Mouse (Mus musculus) splenic B cell, adult 2 months (primary cell): ENCODE measurements around the gene Trcg1.
"Not testable (repeated sequence)": the region's sequence is repeated elsewhere in the genome, so short reads cannot be mapped to it uniquely, and the experiment has no call there.

Experiments
- DNase-seq: peaks from one replicate; pipeline ENCODE4 v3.0.0-alpha.2; 2011; ENCODE audit warnings: low read depth, low spot score
- H3K27me3 ChIP-seq: 2 replicates; pipeline ENCODE4 v1.6.1; 2012; ENCODE audit warnings: mild to moderate bottlenecking, low read length, moderate library complexity, mixed read lengths; ENCODE audit not compliant: control insufficient read depth, poor library complexity, insufficient read depth, severe bottlenecking
- H3K36me3 ChIP-seq: 2 replicates; pipeline ENCODE4 v1.6.1; 2012; ENCODE audit warnings: mild to moderate bottlenecking, low read length, moderate library complexity, mixed read lengths; ENCODE audit not compliant: control insufficient read depth, poor library complexity, insufficient read depth, severe bottlenecking

Trcg1 gene

DNA sequence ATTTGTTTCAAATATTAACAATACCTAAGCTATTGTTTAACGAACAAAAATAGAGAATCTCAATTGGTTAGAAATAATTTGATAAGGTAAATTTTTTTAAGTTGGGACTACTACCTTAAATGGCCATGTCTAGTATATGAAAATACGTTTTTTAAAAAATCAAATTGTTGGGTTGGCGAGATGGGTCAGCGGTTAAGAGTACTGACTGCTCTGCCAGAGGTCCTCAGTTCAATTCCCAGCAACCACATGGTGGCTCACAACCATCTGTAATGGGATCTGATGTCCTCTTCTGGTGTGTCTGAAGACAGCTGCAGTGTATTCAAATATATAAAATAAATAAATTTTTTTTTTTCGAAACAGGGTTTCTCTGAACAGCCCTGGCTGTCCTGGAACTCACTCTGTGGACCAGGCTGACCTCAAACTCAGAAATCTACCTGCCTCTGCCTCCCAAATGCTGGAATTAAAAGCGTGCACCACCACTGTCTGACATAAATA lies 9.7 kb upstream of the Trcg1 start:
- not testable (repeated sequence) for H3K27me3 ChIP-seq, DNase-seq, H3K36me3 ChIP-seq

DNA sequence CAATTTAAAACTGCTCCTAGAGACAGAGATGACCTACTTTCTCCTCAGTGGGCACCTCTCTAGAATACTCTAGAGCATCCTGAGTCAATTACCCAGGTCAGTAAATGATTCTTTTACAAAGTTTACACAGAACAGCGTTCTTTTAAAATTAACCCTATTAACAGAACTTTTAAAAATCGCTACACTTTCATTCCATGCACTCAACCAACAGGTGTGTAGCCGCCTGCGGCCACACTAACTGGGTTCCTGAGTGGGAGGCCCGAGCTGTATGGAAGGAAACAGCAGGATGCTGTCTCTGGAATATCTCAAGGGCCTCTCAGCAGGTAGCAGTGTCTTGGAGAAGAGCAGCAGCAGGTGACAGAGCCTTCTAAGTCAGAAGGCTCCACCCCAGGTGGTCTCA lies 9.2 kb upstream of the Trcg1 start:
- DNase-seq = no peak
- H3K27me3 ChIP-seq = no peaks in the 10 kb centered on the region
- H3K36me3 ChIP-seq = no peaks in the 10 kb centered on the region

DNA sequence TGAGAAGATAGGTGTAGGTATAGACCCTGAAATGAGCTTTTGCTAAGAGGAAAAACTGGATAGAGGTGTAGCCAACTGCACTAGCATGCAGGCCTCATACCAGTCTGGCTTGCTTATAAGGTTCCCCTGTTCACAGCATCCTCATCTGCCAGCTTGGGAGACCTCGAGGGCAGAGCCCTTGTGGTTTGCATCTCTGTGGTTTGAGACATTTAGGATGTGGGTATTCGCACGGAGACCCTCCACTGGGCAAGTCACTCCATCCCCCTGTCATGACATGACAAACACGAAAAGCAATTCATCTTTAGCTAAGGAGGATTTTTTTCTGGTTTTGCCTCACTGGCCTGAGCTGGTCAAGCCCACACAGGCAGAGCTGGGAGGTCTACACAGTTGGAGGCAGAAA lies 8.2 kb upstream of the Trcg1 start:
- DNase-seq = no peak
- H3K36me3 ChIP-seq = no peaks in the 10 kb centered on the region

DNA sequence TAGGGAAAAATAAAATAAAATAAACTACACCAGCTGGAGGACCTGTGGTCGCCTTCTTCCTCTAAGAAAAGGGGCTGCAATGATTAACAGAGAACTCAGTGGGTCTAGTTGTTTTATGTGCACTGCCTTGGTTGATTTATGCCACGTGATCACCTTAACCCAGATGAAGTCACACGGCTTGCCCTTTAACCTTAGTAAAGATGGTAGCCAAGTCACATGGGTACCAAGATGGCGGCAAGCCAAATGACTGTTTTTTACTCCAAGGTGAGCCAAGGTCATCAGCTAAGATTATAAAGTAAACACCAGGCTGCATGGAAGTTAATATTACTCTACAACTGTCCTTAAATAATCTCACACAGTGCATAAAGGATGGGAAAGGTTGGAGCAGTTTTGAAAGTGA lies 6.6 kb upstream of the Trcg1 start:
- H3K27me3 ChIP-seq = no peaks in the 10 kb centered on the region
- no peak for DNase-seq

More for the DNA sequence above, 8.2 kb upstream of the Trcg1 start:
- no peaks in the 10 kb centered on the region for H3K27me3 ChIP-seq

DNA sequence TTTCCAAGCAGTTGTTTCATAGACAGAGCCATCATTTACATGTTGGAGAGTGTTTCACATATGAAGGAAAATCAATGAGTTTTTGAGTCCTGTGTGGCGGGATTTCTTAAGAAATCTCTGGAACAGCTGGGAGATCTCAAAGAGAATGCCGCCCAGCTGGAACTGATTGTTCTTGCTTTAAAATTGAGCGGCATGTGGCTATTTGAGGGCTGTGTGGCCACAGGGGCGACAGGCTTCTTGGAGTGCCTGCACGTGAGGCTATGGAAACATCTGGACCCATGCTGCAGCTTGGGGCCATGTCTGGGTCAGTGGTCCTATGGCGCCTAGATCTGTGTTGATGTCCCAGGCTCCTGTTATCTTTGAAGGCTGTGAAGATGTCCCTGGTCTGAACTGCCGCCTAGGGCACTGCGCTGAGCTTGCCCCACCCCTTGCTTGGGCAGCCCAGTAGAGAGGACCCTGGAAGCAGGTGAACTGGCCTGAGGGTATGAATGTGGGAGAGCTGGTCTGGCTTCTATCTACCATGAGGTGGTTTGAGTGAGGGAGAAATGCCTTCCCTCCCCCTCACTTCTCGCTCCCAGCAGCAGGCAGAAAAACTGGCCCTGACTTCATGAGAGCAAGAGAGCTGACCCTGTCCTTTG lies 6.1 kb upstream of the Trcg1 start:
- Histone ChIP-seq H3K27me3 (no peaks in the 10 kb centered on the region), H3K36me3 (no peaks in the 10 kb centered on the region)
- DNase-seq = no peak

More for the DNA sequence above, 6.6 kb upstream of the Trcg1 start:
- no peaks in the 10 kb centered on the region for H3K36me3 ChIP-seq

DNA sequence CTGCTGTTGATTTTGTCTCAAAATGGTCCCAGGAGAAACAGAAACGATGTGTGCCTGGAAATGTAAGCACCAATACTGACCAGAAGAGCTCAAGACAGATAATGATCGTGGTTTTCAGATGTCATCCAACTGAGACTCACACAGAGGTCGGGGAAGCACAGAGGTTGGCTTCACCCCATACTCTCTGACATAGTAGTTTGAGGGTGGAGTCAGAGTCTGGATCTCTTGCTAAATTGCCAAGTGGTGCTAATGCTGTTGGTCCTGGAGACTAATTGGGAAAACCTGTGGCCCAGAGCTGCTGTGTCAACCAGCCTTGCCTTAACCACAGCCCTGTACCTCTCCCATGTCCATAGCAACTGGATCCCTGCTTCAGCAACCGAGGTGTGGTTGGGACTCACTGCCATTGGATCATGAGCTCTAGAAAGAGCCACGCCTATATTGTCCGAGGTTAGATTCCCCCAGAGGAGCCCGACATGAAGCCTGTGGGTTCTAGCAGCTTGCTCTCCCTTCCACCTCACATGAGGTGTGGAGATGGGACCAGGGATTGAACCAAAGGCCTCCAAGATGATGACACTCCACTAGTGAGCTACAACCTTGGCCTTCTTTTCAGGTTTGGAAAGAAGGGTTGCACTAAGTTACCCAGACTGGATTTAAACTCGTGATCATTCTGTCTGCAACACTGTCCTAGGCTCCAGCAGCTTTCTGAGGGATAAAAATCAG lies 4.7 kb upstream of the Trcg1 start:
- H3K27me3 ChIP-seq = no peaks in the 10 kb centered on the region
- DNase-seq = no peak

DNA sequence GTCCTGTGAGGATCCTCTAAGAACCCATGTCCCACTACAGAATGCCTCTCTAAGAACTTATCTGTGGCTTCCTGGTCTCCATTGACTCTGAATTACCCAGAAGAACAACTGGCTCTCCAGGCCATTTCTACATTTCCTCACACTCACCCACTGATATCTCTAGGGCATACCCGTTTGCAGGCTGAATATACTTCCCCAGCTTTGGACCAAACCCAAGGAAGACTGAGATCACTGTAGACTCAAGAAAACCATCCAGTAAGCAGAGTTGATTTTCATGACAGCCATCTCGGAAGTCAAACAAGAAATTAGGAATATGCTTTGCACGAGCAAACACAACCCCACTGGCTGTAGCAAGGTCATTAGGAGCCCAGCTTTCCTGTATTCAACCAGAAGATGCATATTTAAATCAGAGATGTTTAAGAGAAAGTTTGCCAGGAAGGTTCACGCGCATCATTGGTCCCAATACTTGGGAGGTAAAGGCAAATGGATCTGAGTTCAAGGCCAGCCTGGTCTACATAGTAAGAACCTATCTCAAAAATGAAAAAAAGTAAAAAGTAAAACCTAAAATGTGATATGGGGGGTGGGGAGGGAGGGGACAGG lies 3.9 kb upstream of the Trcg1 start:
- Histone ChIP-seq H3K27me3 (no peaks in the 10 kb centered on the region), H3K36me3 (no peaks in the 10 kb centered on the region)
- DNase-seq = no peak

More for the DNA sequence above, 4.7 kb upstream of the Trcg1 start:
- H3K36me3 ChIP-seq = no peaks in the 10 kb centered on the region

DNA sequence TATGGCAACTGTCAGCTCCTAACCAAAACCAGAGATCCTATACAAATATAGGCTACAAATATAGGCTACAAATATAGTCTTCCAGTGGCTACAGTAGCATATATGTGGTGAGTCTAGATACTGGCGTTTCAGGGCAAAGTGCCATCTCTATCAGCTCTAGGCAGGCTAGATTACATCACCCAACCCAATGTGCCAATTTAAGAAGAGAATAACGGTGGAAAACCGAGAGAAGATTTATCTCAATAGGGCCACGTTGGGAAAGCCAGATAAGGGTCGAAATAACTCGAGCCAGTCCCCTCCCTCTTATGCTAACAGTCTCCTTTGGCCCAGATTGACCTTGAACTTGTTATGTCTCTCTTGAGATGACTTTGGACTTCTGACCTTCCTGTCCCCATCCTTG lies 3.2 kb upstream of the Trcg1 start:
- no peaks in the 10 kb centered on the region for H3K36me3 ChIP-seq
- no peak for DNase-seq
- H3K27me3 ChIP-seq = no peaks in the 10 kb centered on the region

DNA sequence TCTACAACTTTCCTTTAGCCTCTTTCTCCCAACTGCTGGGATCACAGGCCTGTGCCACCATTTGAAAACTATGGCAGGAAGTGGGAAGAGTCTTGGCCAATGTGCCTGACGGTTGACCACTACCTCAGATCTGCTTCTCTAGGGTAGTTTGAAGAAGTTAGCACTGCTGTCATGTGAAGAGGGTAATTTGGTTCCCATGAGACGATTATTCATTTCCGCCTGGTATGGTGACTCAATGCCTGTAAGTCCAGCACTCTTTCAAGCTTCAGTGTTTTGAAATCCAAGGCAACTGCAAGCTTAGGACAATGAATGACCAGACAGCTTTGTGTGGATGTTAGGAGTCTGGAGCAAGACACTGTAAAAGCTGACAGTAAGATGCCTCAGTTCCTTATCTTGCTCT lies 2.6 kb upstream of the Trcg1 start:
- Histone ChIP-seq H3K27me3 (no peaks in the 10 kb centered on the region), H3K36me3 (no peaks in the 10 kb centered on the region)
- DNase-seq = no peak

DNA sequence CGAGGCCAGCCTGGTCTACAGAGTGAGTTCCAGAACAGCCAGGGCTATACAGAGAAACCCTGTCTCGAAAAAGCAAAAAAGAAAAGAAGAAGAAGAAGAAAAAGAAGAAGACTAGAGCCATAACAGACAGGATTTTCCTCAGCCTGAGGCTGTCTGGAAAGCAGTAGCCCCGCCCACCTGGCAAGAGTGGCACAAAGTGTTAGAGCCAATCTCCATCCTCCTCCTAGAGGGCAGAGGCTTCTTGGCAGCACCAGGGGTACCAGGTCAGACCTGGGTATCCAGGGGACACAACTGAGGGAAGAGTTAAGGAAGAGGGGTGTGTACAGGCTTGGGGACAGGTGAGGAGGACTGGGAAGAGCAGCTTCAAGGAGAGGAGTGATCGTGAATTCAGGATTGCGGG lies 1.3 kb downstream of the Trcg1 start:
- no peaks in the 10 kb centered on the region for H3K27me3 ChIP-seq
- no peak for DNase-seq
- H3K36me3 ChIP-seq = no peaks in the 10 kb centered on the region

DNA sequence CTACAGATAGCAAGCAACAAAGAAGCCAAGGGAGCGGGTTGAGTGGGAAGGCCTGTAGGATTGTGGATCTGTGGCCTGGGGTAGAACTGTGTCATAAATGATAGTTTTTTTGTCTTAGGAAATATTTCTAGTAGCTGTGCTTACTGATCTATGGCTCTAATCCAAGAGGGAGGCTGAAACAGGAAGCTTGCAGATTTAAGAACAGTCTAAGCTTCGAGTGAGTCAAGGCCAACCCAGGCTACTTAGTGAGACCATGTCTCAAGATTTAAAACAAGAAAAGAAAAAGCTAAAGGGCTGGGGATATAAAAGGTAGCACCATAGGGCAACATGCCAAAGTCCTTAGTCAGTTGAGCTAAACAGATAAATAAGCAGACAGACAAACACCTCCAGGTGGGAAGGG lies 1.9 kb downstream of the Trcg1 start:
- no peak for DNase-seq
- Histone ChIP-seq H3K27me3 (no peaks in the 10 kb centered on the region), H3K36me3 (no peaks in the 10 kb centered on the region)

DNA sequence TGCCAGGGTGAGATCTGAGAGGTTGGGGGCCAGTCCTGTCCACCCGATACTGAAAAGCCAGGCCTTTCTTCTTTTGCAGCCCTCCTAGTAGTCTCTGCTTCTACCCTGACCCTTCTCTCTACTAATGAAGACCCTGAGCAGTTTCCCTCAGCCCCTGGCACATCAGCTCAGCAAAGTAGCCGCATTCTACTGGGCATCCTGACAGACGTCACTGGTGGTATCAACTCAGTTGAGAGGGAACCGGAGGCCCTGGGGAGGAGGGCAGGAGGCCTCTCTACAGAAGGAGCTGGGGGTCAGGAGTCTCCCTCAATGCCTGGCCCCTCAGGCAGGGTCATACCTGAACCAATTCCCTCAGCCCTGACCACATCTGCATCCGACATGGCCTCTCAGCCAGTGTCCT lies 4.8 kb downstream of the Trcg1 start:
- no peak for DNase-seq
- Histone ChIP-seq H3K27me3 (no peaks in the 10 kb centered on the region), H3K36me3 (no peaks in the 10 kb centered on the region)

DNA sequence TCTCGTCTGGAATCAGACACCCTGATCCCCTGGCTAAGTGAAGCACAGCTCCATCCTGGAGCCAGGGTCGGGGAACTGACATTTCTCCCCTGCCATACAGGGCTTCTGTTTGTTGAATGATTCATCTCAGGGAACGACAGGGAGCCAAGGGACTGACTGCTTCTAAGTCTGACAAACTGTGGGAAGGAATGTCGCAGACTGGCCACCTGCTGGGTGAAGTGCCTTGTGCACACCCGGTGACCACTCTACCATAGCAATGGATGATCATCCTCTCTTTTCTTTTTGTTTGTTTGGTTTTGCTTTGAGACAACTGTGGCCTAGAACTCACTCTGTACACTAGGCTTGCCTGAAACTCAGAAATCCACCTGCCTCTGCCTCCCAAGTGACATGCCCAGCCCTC lies 6.6 kb downstream of the Trcg1 start:
- H3K36me3 ChIP-seq = no peaks in the 10 kb centered on the region
- no peak for DNase-seq
- H3K27me3 ChIP-seq = no peaks in the 10 kb centered on the region

DNA sequence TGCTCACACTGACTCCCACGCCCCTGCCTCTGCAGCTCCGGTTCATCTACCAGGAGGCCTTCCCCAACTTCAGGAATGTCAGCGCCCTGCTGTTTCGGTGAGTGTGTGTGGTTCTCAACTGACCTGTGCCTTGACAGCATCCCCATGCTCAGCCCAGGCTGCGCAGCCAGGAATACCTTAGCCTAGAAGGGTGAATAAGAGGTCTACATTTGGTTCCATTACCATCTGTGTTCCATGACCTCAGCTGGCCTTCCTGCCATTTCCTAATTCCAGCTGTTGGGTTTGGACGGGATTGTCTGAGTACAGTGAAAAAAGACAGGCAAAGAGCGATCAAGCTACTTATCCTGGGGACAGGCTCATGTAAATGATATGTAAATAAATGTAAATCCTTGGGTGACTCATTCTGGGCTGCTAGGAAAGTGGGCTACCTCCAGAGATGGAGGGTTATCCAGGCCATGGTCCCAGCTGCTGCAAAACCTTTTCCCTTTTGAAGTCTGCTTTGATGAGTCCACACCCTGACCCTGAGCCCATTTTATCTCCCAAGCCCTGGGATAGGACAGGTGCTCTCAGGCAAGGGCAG lies 7.8 kb downstream of the Trcg1 start:
- Histone ChIP-seq H3K36me3 (no peaks in the 10 kb centered on the region), H3K27me3 (no peaks in the 10 kb centered on the region)
- DNase-seq = no peak

DNA sequence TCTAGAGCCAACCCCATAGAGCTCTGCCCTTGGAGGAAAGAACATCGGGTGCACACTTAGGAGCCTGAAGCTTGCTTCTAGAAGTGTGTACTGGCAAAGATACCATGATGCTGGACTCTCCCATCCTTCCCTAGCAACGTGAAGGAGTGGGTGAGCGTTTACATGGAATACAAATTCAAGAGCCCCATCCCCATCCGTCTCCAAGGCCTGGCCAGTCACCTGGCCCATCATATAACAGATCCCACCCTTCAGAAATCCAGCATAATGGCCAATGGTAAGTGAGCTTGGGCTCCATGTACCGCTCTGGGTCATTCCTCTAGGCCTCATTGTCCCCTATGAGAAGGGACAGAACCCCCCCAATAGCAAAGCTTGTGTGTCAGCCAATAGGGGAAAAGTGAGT lies 10.1 kb downstream of the Trcg1 start:
- DNase-seq = no peak
- H3K36me3 ChIP-seq = no peaks in the 10 kb centered on the region

More for the DNA sequence above, 10.1 kb downstream of the Trcg1 start:
- no peaks in the 10 kb centered on the region for H3K27me3 ChIP-seq
